Mouse (Mus musculus) lung, postnatal 0 days (tissue): ENCODE data around the gene Polr3a.

ENCODE experiments used
- CTCF ChIP-seq: IDR thresholded peaks from 2 replicates; pipeline ENCODE4 v1.5.1; 2016; ENCODE audit warnings: antibody characterized with exemption, mild to moderate bottlenecking
- EP300 ChIP-seq: IDR thresholded peaks from 2 replicates; pipeline ENCODE4 v1.6.1; 2016; ENCODE audit warnings: antibody characterized with exemption, mild to moderate bottlenecking, control low read depth

GRCm38 (mm10) chr14:24510679-24511078 lies 23.8 kb upstream of the Polr3a start:
- no peak for TF ChIP-seq CTCF
- TF ChIP-seq EP300, result no peak
